Mouse (Mus musculus): ENCODE measurements around the gene B830017H08Rik.

- TF ChIP-seq EP300 (IDR thresholded peaks at IDR 0.05; ENCODE audit: low read depth) (no peak), CTCF (IDR thresholded peaks at IDR 0.05; ENCODE audit: low read depth) (no peak)
Measured at GRCm38 (mm10) chr16:17833681-17834399, 919 bp downstream of the B830017H08Rik start.

All from liver, embryonic 14.5 days (tissue).